ENCODE assay signal across 10 mouse cellular contexts in the genomic region with DNA sequence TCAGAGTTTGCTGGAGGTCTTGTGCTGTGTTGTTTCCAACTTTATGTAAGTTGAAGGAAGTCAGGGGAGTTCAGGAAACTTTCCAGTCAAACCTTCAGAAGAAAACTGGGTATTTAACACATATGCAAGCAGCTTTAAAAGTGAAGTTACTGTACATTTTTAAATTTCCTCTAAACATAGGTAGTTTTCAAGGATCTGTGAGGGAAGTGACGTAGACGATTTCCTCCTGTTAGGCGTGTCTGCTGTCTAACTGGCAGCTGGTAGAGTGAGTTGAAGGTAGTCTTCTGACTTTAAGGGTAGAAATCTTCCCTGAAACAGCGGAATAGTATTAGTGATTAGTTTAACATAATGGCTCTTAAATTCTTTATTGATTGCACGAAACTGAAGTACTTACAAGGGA. TPM values are rescaled to one million over a fixed set of nuclear protein-coding genes. Genes with fewer than 3 reads are reported as not detected.
DNase-seq lines count a peak whose midpoint lies in the region; ATAC-seq and TF ChIP-seq lines count a peak whose summit lies in the region.
"Had no signal": no experiment of that assay in that cellular context is flagged by ENCODE, and none has a peak within 500 bp of the region (broad histone marks: within the 10 kb centered on the region; RNA-seq: fewer than 3 reads in every experiment).

No protein-coding gene starts in this region.

- no peaks in the 10 kb centered on the region for H3K27me3 ChIP-seq in lung, embryonic 16.5 days (ENCODE audit: control insufficient read depth, insufficient read depth, low read depth, low read length)
- H3K27me3 ChIP-seq in limb, embryonic 10.5 days (ENCODE audit: low read depth, poor library complexity, severe bottlenecking) = no peaks in the 10 kb centered on the region
- no peaks in the 10 kb centered on the region for H3K27me3 ChIP-seq in stomach, embryonic 14.5 days (ENCODE audit: control insufficient read depth, insufficient read depth, low read length)

- no peak for ATAC-seq in lung, embryonic 16.5 days (ENCODE audit: low read depth)
- no peak for ATAC-seq in stomach, embryonic 14.5 days (ENCODE audit: insufficient number of reproducible peaks, insufficient read depth, low FRiP score, low read depth)

- whole genome bisulfite sequencing in lung, embryonic 16.5 days = 62% methylated on average over 5 of the region's 5 CpGs
- 90% methylated on average over 5 of the region's 5 CpGs for WGBS in limb, embryonic 10.5 days
- 71% methylated on average over 5 of the region's 5 CpGs for WGBS in stomach, embryonic 14.5 days

- peaks cover 2% of the 10 kb centered on the region; the same call in 1 of the 2 replicates for H3K36me3 ChIP-seq in lung, embryonic 16.5 days (ENCODE audit: control insufficient read depth, insufficient read depth, low read length)
- H3K36me3 ChIP-seq in limb, embryonic 10.5 days = peaks cover 41% of the 10 kb centered on the region
- no peaks in the 10 kb centered on the region; the same call in 1 of the 2 replicates for H3K36me3 ChIP-seq in stomach, embryonic 14.5 days (ENCODE audit: control insufficient read depth, insufficient read depth, low read length)

- no peaks in the 10 kb centered on the region for H3K9me3 ChIP-seq in lung, embryonic 16.5 days (ENCODE audit: control insufficient read depth, low read length)
- no peaks in the 10 kb centered on the region for H3K9me3 ChIP-seq in limb, embryonic 10.5 days (replicated peaks)
- no peaks in the 10 kb centered on the region for H3K9me3 ChIP-seq in stomach, embryonic 14.5 days (ENCODE audit: control insufficient read depth, low read depth, low read length)

- no peak overlapping the region for H3K27ac ChIP-seq in gastrocnemius, adult 2 months
- no peak overlapping the region for H3K27ac ChIP-seq in lung, embryonic 16.5 days (ENCODE audit: low read length)
- H3K27ac ChIP-seq in limb, embryonic 10.5 days = no peak overlapping the region
- no peak overlapping the region for H3K27ac ChIP-seq in stomach, embryonic 14.5 days (ENCODE audit: low read length)

- peaks cover 36% of the 10 kb centered on the region for H3K4me1 ChIP-seq in lung, embryonic 16.5 days (replicated peaks; ENCODE audit: control insufficient read depth, insufficient read depth, low read length)
- peaks cover 40% of the 10 kb centered on the region for H3K4me1 ChIP-seq in limb, embryonic 10.5 days
- peaks cover 16% of the 10 kb centered on the region for H3K4me1 ChIP-seq in stomach, embryonic 14.5 days (ENCODE audit: control insufficient read depth, insufficient read depth, low read length)

- no peak for TF ChIP-seq CTCF in gastrocnemius, adult 2 months (IDR thresholded peaks at IDR 0.05)

- H3K9ac ChIP-seq in lung, embryonic 16.5 days (ENCODE audit: low read length) = no peak overlapping the region
- no peak overlapping the region for H3K9ac ChIP-seq in stomach, embryonic 14.5 days (replicated peaks; ENCODE audit: low read depth, low read length)

- intact Hi-C loops in gastrocnemius, adult 2 months (cut with DNase I) = no loop called here

- no peak for DNase-seq in gastrocnemius, adult 2 months
- DNase-seq in gastrocnemius, postnatal 25 days = no peak
- no peak for DNase-seq in lung, postnatal 4 days
- DNase-seq in limb, embryonic 10.5 days (ENCODE audit: low spot score) = no peak
- DNase-seq in layer of hippocampus, postnatal 14 days (ENCODE audit: low spot score in 2 of 2) = no peak
- DNase-seq in left cerebral cortex, adult 18-20 months (ENCODE audit: low spot score in 2 of 2) = no peak
- DNase-seq: kidney, postnatal 36 days had no signal

- H3K4me3 ChIP-seq in gastrocnemius, adult 2 months = peak overlapping the region; percentile 42; the same call in 1 of the 2 replicates
- H3K4me3 ChIP-seq in lung, embryonic 16.5 days (ENCODE audit: low read length) = no peak overlapping the region
- H3K4me3 ChIP-seq in limb, embryonic 10.5 days = peak overlapping the region; percentile 13; the same call in 1 of the 2 replicates
- H3K4me3 ChIP-seq in stomach, embryonic 14.5 days (ENCODE audit: low read depth, low read length) = no peak overlapping the region; the same call in 1 of the 2 replicates
- H3K4me3 ChIP-seq: erythroblast, embryonic 14.5 days had no signal

- peak overlapping the region; percentile 36; the same call in 1 of the 2 replicates for H3K4me2 ChIP-seq in lung, embryonic 16.5 days (ENCODE audit: low read depth, low read length)
- peak overlapping the region; percentile 22; the same call in 1 of the 2 replicates for H3K4me2 ChIP-seq in stomach, embryonic 14.5 days (replicated peaks; ENCODE audit: low read depth, low read length)

RNA-seq across cellular contexts. Expression of a gene that starts 5.2 kb away (rescaled TPM):
- total RNA-seq in gastrocnemius, adult 2 months (2021) = 10 to 100 TPM in 1 of 2 experiments, 1 to 10 TPM in 1; 8.3 to 19.8 TPM
- 10 to 100 TPM; 11.4 to 11.8 TPM for total RNA-seq in gastrocnemius, postnatal 25 days (2021)
- polyA plus RNA-seq in lung, embryonic 16.5 days (2015; fragmentation: Nextera tagmentation; extraction: Ambion mirVana) = 20.6 and 22.2 TPM in 2 replicates
- 22.3 and 28.9 TPM in 2 replicates for polyA plus RNA-seq in limb, embryonic 10.5 days (2016; fragmentation: Nextera tagmentation; extraction: Ambion mirVana)
- 27.6 and 30.3 TPM in 2 replicates for polyA plus RNA-seq in stomach, embryonic 14.5 days (2014; fragmentation: Nextera tagmentation; extraction: Ambion mirVana)
- 10 to 100 TPM; 62.7 to 63.9 TPM for total RNA-seq in layer of hippocampus, postnatal 14 days (2021)
- total RNA-seq in left cerebral cortex, adult 18-20 months (2021) = 10 to 100 TPM; 61.8 to 64.3 TPM

RNA-seq across cellular contexts. Expression of a gene that starts 49.7 kb away (rescaled TPM):
- total RNA-seq in gastrocnemius, adult 2 months (2021) = under 1 TPM in 1 of 2 experiments, not detected in 1; 0.17 TPM
- total RNA-seq in gastrocnemius, postnatal 25 days (2021) = under 1 TPM; 0.15 to 0.88 TPM
- polyA plus RNA-seq in lung, embryonic 16.5 days (2015; fragmentation: Nextera tagmentation; extraction: Ambion mirVana) = 5.0 and 5.8 TPM in 2 replicates
- polyA plus RNA-seq in limb, embryonic 10.5 days (2016; fragmentation: Nextera tagmentation; extraction: Ambion mirVana) = 3.8 and 4.6 TPM in 2 replicates
- polyA plus RNA-seq in stomach, embryonic 14.5 days (2014; fragmentation: Nextera tagmentation; extraction: Ambion mirVana) = 2.0 and 3.0 TPM in 2 replicates
- total RNA-seq in layer of hippocampus, postnatal 14 days (2021) = 100 to 1,000 TPM; 189 to 199 TPM
- total RNA-seq in left cerebral cortex, adult 18-20 months (2021) = 10 to 100 TPM; 49.0 to 68.5 TPM
- polyA plus RNA-seq: erythroblast, embryonic 14.5 days had no signal

Comparison
In these comparisons a context has a peak if more than half of its experiments do, and no peak if none do; other contexts are left out.
1. H3K4me3 ChIP-seq: peak in gastrocnemius, adult 2 months (single experiment) and limb, embryonic 10.5 days (single experiment); none in lung, embryonic 16.5 days (single experiment) and stomach, embryonic 14.5 days (single experiment).
2. RNA of a gene that starts 49.7 kb away (total RNA-seq): 189 to 199 TPM in layer of hippocampus, postnatal 14 days and 49.0 to 68.5 TPM in left cerebral cortex, adult 18-20 months; 0.15 to 0.88 TPM in gastrocnemius, postnatal 25 days and 0.17 TPM in gastrocnemius, adult 2 months; every median in the first group is over 10 times any median in the second.